Mouse (Mus musculus) inflammation-experienced regulatory T-cells, adult 6 months (primary cell): ENCODE data around the gene Ren1. TPM values are rescaled to one million over a fixed set of nuclear protein-coding genes. Genes with fewer than 3 reads are reported as not detected.
"Not testable (repeated sequence)": the region's sequence is repeated elsewhere in the genome, so short reads cannot be mapped to it uniquely, and the experiment has no call there.

Experiments used
- ATAC-seq: one replicate; pipeline ENCODE4 v1.8.0; 2017
- polyA plus RNA-seq, 3 experiments: library from polyadenylated mRNA; unstranded; fragments of 100-300 nt; shearing (Covaris generic); gene quantifications; one replicate each; pipeline ENCODE4 v1.2.1; 2017

The Ren1 gene
- polyA plus RNA-seq = not detected

DNA sequence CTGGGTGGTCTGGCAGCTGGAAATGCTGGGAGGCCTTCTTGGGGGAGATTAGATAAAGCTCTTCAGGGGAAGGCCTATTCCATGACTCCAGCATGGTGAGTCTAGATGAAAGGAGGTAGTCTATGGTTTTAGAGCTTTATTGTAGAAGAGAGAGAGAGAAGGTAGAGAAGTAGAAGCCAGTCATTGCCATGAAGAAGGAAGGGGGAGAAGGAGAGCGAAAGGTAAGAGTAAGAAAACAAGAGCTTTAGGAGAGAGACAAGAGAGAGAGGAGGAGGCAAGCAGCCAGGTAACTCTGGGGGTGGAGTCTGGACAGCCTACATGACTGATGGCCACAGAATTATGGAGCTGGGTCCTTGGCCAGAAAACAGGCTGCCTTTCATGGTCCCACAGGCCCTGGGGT is at the start of gene Ren1:
TSS of gene Ren1 (plus strand) at position 301 of the 400 bp plus-strand sequence.
- no peak for ATAC-seq

DNA sequence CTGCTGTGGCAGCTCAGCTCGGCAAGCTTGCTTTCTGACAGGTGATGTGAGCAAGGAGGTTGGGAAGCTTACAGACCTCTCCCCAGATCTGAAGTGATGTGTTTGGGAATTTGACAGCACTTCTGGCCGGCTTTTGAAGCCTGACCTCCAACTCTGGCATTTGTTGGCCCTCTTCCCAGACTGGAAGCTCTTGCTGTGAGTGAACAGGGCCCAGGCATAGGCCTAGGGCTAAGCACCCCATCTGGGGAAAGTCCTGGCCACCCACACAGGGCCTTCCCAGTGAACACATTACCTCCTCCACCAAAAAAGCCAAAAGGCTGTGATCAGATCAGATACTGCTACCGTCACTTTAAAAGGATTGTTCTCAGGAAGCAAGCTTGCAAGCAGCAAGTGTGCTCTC is 47.8 kb upstream of the Ren1 start:
- no peak for ATAC-seq

DNA sequence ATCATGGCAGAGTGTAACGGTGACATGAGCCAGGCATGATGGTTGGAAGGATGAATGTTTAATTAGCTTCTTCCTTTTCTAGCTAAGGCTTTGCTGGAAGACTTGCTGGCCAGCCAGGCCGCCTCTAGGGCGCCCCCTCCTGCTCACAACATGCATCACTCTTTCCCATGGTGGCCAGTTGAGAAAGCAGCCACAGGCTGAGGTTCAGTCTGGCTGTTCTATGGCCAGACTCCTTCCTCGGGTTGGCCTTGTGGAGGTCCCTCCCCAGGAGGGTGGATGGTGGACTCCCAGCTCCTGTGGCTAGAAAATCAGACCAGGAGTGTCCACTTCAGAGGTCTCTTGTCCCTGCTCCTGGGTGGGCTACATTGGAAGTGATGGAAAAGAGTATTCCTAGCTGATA is 43.5 kb upstream of the Ren1 start:
- no peak for ATAC-seq

DNA sequence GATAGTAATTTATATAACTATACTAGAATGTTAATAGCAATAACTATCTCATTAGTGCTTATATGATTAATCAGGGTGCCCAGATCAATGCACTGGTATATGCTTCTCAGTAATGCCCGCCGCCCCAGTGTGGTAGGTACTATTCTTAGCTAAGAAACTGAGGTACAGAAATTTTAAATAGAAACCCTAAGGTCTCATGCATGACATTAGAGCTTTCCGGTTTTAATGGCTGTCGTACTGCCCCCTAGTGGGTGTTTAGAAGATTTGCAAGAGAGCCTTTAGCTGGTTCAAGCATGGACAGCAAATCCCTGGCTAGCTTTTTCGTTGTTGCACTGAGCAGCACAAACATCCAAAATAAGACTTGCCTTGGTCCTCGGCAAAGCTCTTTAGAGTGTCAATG is 43.0 kb upstream of the Ren1 start:
- no peak for ATAC-seq

DNA sequence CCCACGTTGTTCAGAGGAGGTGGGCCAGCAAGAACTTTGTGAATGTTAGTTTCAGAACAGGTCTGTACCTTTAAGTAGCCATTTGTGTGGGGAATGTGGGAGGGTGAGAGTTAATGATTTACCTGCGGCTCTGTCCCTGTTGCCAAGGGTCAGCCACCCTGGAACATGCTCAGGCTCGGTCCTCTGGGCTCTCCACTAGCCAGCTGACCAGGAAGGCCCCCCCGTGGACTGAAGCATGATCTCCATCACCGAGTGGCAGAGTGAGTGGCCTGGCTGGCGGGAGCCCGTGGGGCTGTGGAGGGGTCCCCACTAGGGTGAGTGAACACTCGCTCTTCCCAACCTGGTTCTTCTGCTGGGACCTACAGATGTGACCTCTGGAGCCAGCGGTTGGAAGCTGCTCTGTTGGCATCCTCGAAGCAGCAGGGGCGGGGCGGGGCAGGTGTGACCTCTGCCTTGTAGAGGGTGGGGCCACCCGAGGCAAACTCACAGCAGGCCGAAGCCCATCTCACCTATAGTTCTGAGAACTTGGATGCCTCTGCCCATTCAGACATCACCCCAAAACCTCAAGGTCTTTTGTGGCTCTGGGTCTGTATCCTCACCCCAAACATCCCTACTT is 40.5 kb upstream of the Ren1 start, which contains the start of gene Golt1a:
TSS of gene Golt1a (plus strand) at position 149 of the 616 bp plus-strand sequence.
- no peak for ATAC-seq

DNA sequence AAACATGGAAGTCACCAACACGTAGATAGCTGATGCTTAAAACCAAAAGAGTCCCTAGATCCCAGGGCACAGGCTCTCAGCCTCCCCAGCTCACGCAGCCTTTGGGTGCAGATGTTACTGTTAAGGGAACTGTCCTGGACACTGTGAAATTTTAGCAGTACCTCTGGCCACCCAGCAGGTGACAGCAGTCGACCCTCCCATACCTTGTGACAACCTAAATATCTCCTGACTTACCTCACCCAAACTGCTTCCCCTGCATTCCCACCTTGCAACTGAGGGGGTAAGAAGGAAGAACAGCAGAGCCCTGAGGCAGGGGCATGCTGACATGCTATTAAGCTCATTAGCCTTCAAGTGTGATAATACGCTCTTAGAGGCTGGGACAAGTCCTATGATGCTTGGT is 39.1 kb upstream of the Ren1 start:
- ATAC-seq = no peak

DNA sequence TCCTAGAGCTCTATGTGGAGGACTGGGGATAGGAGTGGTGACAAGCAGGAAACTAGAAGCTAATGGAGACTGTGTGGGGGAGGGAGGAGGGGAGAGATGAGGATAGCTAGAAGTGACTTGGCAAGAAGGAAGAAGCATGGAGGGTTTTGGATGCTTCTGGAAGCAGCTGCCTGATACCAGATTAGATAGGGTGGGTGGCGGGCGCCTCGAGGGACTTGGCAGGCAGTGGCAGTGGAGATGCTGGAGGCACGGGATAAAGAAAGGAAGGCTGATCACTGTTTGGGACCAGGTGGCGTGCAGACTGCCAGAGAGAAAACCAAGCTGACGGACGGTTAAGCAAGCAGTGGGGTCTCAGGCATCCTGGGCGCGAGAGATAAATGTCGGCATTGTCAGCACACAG is 38.4 kb upstream of the Ren1 start:
- no peak for ATAC-seq

DNA sequence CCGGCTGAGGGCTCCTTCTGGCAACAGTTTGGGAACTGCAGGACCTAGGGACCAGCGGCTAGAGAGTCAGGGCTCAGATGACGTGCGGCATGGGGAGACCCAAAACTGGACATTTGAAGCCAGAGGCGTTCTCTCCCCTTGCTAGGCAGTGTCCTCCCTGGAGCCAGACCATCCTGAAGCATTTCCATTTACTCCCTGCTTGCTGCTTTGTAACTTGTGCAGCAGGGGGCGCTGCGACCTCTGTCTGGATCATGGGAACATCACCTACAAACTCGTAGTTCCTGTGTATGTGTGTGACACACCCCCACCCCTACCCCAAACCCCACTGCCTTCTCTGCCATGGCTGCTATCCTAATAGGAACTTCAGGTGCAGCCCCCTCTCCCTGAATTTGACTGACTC is 35.9 kb upstream of the Ren1 start:
- ATAC-seq = no peak

DNA sequence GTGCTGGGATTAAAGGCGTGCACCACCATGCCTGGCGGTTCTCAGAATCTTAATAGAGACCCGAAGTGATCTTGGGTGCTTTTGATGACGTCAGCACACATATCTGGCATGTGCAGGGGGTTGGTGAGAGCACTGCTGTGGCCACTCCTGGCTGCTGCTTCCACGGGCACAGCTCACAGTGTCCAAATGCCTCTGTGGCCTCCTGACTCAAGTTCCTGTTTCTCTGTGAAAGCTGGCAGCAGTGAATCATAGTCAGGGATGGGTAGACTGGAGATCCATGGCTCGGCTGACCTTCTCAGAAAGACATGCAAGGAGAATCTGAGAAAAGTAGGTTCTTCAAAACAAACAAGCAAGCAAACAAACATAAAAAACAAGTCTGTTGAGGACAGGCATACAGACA is 34.5 kb upstream of the Ren1 start:
- no peak for ATAC-seq

DNA sequence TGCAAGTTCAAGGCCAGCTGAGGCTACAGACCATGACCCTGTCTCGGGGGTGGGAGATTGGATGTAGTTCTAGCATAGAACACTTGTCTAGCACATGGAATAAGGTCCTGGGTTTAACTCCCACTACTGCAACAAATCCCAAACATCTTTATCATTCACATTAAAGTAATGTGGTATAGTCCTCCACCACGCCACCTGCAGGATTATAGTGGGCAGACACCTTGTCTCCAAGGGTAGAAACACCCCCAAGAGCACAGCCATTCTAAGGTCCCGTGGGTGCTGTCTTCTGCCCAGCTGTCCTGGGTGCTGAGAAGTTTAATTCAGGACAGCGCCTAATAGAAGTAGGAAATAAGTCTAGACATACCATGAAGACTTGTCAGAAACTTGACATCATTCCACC is 33.7 kb upstream of the Ren1 start:
- no peak for ATAC-seq

DNA sequence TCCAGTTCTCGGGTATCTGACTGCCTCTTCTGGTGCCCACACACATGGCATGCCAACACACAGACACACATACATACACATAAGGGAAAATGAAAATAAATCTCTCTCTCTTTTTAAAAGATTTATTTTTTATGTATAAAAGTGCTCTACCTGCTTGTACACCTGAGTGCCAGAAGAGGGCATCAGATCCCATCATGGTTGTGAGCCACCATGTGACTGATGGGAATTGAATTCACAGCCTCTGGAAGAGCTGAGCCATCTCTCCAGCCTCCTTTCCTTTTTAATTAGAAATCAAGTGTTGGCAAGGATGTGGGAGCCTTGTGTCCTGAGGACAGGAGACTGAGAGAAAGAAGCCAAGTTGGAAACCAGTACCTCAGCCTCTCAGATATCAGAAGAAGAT is 33.2 kb upstream of the Ren1 start:
- no peak for ATAC-seq

DNA sequence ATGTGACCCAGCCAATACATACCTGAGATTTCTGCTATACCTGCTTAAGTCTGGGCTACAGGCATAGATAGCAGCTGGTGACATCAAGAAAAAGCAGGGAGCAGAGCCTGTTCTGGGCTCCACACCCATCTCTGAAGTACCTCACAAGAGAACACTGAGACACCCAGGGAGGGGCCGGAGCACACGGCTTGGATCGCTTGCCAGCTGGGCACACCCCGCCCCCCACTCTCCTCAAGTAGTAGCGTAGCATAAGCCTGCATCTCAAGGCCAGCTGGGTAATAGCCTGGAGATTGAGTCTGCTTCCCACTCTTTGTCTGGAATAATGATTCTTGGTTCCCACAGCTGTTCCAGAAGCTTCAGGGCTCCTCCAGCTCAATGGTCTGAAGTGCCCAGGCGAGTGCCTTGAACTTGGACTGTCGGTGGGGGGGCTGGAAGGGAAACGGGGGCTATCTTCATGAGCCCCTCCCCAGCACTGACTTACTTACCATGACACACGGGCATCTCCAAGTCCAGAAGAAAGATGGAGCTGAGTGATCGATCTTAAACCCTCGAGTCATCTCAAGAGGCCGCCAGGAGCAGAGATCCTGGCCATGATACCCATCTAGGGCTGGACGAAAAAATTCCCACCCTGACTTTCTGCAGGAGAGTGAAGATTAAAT is 28.9 kb upstream of the Ren1 start, which contains the start of gene Kiss1:
TSS of gene Kiss1 (plus strand) at position 609 of the 659 bp plus-strand sequence.
- no peak for ATAC-seq

DNA sequence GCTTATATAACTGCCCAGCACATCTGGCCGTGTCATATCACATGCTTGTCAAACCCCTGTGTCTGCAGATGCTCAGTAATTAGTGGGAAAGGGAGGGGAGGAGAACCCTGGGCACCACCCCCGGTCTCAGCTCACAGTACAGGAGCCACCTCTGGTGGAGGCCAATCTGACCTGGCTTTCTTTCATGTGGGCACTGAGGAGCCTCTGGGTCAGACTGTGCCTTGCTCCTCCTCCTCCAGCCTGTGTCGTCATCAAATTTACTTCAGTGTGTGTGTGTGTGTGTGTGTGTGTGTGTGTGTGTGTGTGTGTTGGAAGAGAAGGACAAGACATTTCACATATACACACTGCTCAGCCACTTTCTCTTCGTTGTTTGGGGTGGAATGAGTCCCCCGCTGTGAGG is 27.0 kb upstream of the Ren1 start:
- ATAC-seq = no peak

DNA sequence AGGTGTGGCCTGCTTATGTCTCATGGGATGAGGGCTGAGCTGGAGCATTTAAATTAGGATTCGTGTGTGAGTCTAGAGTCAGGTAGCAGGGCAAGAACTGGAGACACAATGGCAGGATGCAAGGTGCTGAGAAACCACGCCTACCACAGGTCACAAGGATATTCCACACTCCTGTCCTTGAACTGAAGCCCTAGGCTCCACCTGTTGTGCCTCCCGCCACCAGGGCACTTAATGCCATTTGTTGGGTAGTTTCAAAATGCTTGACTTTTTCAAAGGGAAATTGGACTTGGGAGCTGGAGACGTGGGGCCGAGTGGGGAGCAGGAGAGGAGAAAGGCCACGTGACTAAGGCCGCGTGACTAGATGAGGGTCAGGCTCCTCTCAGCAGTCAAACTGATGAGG is 24.4 kb upstream of the Ren1 start:
- ATAC-seq = no peak

DNA sequence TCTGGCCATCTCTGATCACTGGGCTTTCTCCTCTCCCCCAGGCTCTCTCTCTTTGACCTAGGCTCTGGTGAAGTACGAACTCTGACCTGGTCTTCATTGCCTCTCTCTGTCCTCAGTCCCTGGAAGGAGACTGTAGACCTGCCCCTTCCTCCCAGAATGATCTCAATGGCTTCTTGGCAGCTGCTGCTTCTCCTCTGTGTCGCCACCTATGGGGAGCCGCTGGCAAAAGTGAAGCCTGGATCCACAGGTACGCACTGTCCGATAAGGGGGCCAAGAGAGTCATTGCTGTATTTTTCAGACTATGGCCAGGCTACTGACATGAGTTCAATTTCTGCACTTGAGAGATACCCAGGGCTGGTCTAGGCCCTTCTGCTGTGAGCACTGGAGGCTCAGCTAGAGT is 23.2 kb upstream of the Ren1 start:
- ATAC-seq = no peak

DNA sequence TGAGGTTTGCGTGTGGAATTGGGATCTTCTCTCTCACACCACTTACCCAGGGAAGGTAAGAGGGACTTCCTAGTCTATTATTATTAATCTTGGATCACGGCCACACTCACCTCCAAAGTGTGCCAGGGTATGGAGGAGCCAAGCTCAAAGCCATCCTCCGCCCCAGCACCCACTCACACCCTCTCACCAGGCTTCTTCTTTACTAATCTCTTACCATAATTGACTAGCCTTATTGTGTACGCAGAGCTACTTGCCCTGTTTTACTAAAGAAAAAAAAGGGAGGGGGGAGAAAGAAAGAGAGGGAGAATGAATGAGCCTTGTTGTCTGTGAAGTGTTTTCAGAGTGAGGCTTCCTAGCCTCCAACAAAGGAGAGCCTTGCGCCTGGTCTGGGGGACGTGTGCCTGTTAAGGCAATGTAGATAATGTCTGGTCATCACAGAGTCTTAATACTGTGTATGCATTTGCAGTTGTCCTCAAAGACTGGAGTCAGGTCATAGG is 22.0 kb upstream of the Ren1 start:
- no peak for ATAC-seq

DNA sequence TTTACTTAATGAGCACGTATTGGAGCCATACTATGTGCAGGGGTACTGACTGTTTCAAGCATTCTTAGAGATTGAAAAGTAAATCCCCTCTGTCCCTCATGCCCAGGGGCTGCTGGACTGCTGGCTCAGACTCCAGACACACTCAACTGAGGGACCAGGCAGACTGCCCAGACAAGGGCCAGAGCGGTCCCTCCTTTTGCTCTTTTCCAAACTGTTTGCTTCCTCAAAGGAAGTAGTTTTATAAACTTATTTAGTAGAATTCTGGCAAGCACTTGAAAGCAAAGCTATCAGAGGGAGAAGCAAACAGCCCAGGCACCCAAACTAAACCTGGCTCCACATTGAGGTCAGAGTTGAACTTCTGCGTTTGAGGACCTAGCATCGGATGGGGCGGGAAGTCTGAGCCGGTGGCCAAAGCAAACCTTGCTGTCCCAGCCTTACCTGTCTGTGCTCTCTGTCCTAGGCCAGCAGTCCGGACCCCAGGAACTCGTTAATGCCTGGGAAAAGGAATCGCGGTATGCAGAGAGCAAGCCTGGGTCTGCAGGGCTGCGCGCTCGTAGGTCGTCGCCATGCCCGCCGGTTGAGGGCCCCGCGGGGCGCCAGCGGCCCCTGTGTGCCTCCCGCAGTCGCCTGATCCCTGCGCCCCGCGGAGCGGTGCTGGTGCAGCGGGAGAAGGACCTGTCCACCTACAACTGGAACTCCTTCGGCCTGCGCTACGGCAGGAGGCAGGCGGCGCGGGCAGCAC is 21.2 kb upstream of the Ren1 start:
- no peak for ATAC-seq

DNA sequence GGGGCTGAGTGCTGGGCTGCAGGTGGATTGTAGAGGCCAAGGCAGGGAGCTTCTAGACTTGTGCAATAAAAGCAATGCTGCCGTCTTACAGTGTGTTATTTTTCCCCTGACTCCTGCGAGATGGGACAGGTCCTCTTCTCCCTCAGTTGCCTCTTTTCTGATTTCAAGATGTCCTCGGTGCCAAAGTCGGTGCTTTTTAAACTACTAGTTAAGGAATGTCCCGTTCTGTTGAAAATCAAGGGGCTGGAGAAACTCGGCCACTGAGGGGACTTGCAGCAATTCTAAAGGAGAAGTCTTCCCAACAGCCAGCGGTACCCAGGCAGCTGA is 20.7 kb upstream of the Ren1 start:
- no peak for ATAC-seq

DNA sequence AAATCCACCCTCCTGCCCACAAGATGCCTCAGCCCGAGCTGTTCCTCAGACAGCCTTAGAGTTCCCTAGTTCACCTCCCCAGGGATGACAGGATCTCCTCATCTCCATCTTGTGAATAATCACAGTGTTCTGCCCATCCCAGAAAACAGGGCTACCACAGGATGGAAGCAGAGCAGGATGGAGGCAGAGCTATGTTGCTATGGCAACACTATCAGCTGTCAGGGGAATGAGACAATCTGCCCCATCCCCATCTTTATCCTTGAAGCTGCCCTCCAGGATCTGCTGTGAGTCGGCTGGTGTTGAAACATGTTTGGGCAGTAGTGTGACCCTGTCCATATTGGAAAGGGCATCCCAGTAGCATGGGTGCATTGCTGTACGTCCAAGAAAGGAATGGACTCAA is 19.2 kb upstream of the Ren1 start:
- ATAC-seq = no peak

DNA sequence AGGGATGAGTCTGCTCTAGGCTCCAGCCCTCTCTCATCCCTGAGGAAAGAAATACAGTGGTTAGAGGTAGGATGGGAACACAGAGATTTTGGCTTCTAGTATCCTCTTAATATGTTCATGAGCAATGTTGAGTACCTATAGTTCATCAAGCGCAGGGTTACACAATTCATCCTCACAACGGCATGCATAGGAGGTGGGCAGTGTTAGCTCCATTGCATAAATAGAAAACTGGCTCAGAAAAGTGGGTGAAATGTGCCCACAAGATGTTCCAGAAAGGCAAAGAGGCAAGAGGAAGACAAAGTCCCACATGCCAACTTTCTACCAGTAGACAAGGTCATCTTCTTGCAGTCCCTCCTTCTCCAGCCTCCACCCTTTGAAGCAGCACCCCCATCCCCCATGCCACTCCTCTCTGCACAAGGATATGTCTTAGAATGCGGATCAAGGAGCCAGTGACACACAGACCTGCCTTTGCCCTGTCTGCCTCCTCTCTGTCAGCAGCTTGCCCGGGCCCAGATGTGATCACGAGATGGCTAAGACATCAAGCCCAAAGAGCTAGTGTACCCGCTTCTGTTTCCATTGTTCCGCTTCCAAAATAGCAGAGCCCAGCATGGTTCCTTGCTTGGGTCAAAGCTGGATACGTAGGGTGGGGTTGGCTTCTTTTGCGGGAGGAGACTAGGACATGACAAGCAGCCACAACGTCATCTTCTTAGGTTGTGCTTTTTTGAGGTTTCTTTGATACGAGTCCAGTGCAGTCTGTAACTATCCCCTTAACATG is 17.5 kb upstream of the Ren1 start:
- ATAC-seq = no peak

DNA sequence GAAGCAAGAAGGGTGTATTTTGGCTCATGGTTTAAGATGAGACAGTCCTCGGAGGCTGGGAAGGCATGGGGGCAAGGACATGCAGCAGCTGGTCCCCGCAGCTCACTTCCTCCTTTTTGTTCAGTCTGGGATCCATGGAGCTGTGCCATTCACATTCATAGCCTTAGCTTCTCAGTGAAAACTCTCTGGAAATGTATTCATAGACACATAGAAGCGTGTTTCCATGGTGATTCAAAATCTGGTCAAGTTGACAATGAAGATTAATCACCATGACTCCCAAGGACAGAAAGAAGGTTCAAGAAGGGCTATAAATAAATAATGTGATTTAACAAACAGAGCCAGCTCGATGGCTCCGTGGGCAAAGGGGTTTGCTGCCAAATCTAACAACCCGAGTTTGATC is 16.4 kb upstream of the Ren1 start:
- ATAC-seq = no peak

DNA sequence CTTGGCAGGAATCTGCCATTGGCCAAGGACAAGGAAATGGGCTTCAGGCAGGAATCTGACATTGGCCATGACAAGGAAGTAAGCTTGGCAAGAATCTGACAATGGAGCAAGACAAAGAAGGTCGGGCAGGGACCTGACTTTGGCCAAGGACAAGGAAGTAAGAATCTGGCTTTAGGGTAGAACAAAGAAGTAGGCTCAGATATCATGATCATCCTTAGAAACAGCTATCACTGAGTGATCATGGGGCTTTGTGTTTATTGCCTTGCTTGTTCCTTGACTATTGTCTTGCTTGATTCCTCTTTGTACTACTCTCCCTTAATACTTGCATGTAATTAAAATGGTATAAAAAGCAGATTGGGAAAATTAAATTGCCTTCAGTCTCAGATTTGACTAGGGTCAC is 9.9 kb upstream of the Ren1 start:
- not testable (repeated sequence) for ATAC-seq

DNA sequence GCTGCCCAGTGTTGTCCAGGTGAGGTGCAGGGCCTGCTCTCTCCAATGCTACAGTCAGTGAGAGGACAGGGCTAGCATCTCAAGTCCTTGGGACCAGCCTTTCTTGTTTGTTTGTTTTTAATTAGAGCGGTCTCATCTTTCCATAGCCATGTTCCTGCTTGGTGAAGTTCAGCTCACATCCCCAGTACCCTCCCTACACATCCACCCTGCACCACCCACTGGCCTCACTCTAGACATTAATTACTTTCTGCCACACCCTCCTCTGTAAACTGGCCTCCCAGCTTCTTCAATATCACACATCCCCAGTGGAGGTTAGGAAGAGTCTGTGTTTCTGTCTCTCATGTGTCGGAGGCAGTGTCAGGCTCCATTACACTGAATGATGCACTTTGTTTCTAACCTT is 6.0 kb upstream of the Ren1 start:
- ATAC-seq = no peak
